Mouse (Mus musculus): ENCODE data around the gene Cyp2j12. TPM values are rescaled to one million over a fixed set of nuclear protein-coding genes. Genes with fewer than 3 reads are reported as not detected.

Cyp2j12 gene
- total RNA-seq, 1 experiment: not detected

DNA sequence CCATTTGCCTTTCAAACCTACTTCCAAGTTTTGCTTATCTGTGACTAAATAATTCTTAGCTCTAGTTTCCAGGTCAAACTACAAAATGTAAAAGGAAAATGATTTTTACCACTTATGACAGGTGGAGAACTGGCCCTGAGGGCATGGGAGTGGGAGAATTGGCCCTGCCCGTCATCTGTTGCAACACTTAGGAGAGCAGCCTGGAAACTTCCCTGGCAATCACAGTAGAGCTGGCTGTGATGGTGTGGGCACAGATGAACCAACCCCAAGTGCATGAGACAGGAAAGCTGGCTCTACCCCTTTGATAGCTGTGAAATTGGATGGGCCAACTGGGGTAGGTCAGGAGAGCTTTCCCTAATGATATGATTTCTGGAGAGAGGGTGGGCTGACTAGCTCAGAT lies 21.9 kb upstream of the Cyp2j12 start:
- Histone ChIP-seq H3K9ac (ENCODE audit: insufficient read depth, low read depth, low read length, poor library complexity, severe bottlenecking) (no peak overlapping the region), H3K4me3 (ENCODE audit: insufficient read depth in 1 of 2, low read depth in 1 of 2, low read length in 2 of 2, poor library complexity in 1 of 2, severe bottlenecking in 1 of 2) (no peak overlapping the region), H3K36me3 (ENCODE audit: control insufficient read depth, insufficient read depth, low read length, poor library complexity, severe bottlenecking) (no peaks in the 10 kb centered on the region), H3K9me3 (ENCODE audit: control insufficient read depth, insufficient read depth, low read depth, low read length) (peaks cover 3% of the 10 kb centered on the region; the same call in 1 of the 2 replicates), H3K4me1 (ENCODE audit: control insufficient read depth in 2 of 2, insufficient read depth in 2 of 2, low read length in 2 of 2, poor library complexity in 1 of 2) (no peaks in the 10 kb centered on the region), H3K27ac (ENCODE audit: insufficient read depth, low read depth, low read length, poor library complexity, severe bottlenecking) (no peak overlapping the region)
- in situ Hi-C loops (cut with MboI; ENCODE audit: low sequenced_read_pairs in 2 of 2, unreplicated experiment in 2 of 2): no loop called here
- TF ChIP-seq ZNF384 (IDR thresholded peaks at IDR 0.05; ENCODE audit: low read depth, low read length) (no peak), HCFC1 (IDR thresholded peaks at IDR 0.05; ENCODE audit: borderline replicate concordance, insufficient read depth, low read length) (no peak), CHD2 (IDR thresholded peaks at IDR 0.05; ENCODE audit: low read depth, low read length) (no peak)
- no peak for DNase-seq (ENCODE audit: low read depth, low spot score)

DNA sequence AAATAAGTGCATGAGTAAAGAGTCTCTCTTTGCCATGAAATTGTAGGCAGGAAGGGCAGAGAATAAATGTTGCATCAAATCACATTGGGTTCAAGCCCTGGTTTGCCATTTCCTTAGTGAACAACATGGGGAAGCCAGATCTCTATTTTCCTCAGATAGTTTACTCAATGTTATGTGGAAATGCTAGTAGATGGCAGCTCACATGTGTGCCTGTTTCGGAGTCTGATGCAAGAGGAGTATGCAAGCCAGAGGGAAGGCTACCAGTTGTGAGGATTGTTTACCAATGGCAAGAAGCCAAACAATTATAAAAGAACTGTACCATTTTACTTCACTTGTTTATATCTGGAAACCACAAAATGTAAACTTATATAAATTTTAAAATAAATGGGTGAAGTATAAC lies 20.6 kb upstream of the Cyp2j12 start:
- Histone ChIP-seq H3K9ac (ENCODE audit: insufficient read depth, low read depth, low read length, poor library complexity, severe bottlenecking) (no peak overlapping the region), H3K36me3 (ENCODE audit: control insufficient read depth, insufficient read depth, low read length, poor library complexity, severe bottlenecking) (no peaks in the 10 kb centered on the region), H3K4me1 (ENCODE audit: control insufficient read depth in 2 of 2, insufficient read depth in 2 of 2, low read length in 2 of 2, poor library complexity in 1 of 2) (no peaks in the 10 kb centered on the region), H3K4me3 (ENCODE audit: insufficient read depth in 1 of 2, low read depth in 1 of 2, low read length in 2 of 2, poor library complexity in 1 of 2, severe bottlenecking in 1 of 2) (no peak overlapping the region), H3K27ac (ENCODE audit: insufficient read depth, low read depth, low read length, poor library complexity, severe bottlenecking) (no peak overlapping the region), H3K9me3 (ENCODE audit: control insufficient read depth, insufficient read depth, low read depth, low read length) (peaks cover 11% of the 10 kb centered on the region)
- no peak for DNase-seq (ENCODE audit: low read depth, low spot score)
- no peak for TF ChIP-seq ZNF384 (IDR thresholded peaks at IDR 0.05; ENCODE audit: low read depth, low read length)
- no peak for TF ChIP-seq HCFC1 (IDR thresholded peaks at IDR 0.05; ENCODE audit: borderline replicate concordance, insufficient read depth, low read length)
- no peak for TF ChIP-seq ZC3H11A (IDR thresholded peaks at IDR 0.05; ENCODE audit: borderline replicate concordance, low read depth, low read length)
- no peak for TF ChIP-seq CHD2 (IDR thresholded peaks at IDR 0.05; ENCODE audit: low read depth, low read length)
- TF ChIP-seq MAFK (IDR thresholded peaks at IDR 0.05; ENCODE audit: insufficient read depth, low read depth, low read length): no peak
- in situ Hi-C loops (cut with MboI; ENCODE audit: low sequenced_read_pairs in 2 of 2, unreplicated experiment in 2 of 2): no loop called here

DNA sequence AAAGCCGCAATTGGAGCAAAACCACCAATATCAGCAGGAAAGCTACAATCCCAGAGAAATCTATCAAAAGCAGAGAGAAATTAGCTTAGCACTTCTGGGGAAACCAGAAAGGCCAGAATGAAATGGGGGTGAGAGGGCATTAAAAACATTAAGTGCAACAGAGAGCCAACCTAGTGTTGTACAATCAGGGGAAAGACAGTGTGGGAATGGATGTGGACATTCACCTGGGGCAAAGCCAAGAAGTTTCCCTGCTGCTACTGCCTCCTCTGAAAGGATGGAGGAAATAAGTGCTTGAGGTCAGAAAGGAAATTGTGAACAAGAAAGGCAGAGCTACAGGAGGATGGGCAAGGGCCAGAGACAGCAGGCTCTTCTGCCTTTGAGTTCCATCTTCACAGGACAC lies 1.7 kb downstream of the Cyp2j12 start:
- H3K9ac ChIP-seq (ENCODE audit: insufficient read depth, low read depth, low read length, poor library complexity, severe bottlenecking): no peak overlapping the region
- H3K4me3 ChIP-seq (ENCODE audit: insufficient read depth in 1 of 2, low read depth in 1 of 2, low read length in 2 of 2, poor library complexity in 1 of 2, severe bottlenecking in 1 of 2): no peak overlapping the region
- no peak for DNase-seq (ENCODE audit: low read depth, low spot score)
- no peaks in the 10 kb centered on the region for H3K9me3 ChIP-seq (ENCODE audit: control insufficient read depth, insufficient read depth, low read depth, low read length)
- in situ Hi-C loops (cut with MboI; ENCODE audit: low sequenced_read_pairs in 2 of 2, unreplicated experiment in 2 of 2): no loop called here
- H3K36me3 ChIP-seq (ENCODE audit: control insufficient read depth, insufficient read depth, low read length, poor library complexity, severe bottlenecking): no peaks in the 10 kb centered on the region
- no peak for TF ChIP-seq MAFK (IDR thresholded peaks at IDR 0.05; ENCODE audit: insufficient read depth, low read depth, low read length)
- TF ChIP-seq HCFC1 (IDR thresholded peaks at IDR 0.05; ENCODE audit: borderline replicate concordance, insufficient read depth, low read length): no peak
- no peak for TF ChIP-seq ZNF384 (IDR thresholded peaks at IDR 0.05; ENCODE audit: low read depth, low read length)
- no peak for TF ChIP-seq CHD2 (IDR thresholded peaks at IDR 0.05; ENCODE audit: low read depth, low read length)
- TF ChIP-seq ZC3H11A (IDR thresholded peaks at IDR 0.05; ENCODE audit: borderline replicate concordance, low read depth, low read length): no peak
- H3K27ac ChIP-seq (ENCODE audit: insufficient read depth, low read depth, low read length, poor library complexity, severe bottlenecking): no peak overlapping the region
- H3K4me1 ChIP-seq (ENCODE audit: control insufficient read depth in 2 of 2, insufficient read depth in 2 of 2, low read length in 2 of 2, poor library complexity in 1 of 2): no peaks in the 10 kb centered on the region

DNA sequence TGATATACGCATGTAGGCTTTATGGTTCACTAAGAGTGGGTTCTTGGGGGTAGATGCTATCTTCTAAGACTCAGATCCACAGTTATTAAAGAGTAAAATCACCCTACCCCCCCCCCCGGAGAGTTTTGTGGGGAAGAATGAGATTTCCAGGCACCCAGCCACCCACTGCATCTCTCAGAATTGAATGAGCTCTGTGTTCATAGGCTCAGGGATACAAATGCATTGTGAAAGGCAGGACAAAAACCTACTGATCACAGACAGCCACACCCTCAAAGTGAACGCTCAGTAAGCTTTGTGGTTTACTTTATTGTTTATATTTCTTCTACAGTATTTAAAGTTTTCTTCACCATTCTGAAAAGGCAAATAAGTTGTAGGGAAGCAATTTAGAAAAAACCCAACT lies 6.7 kb downstream of the Cyp2j12 start:
- no peak for DNase-seq (ENCODE audit: low read depth, low spot score)
- Histone ChIP-seq H3K4me3 (ENCODE audit: insufficient read depth in 1 of 2, low read depth in 1 of 2, low read length in 2 of 2, poor library complexity in 1 of 2, severe bottlenecking in 1 of 2) (no peak overlapping the region), H3K36me3 (ENCODE audit: control insufficient read depth, insufficient read depth, low read length, poor library complexity, severe bottlenecking) (no peaks in the 10 kb centered on the region), H3K9ac (ENCODE audit: insufficient read depth, low read depth, low read length, poor library complexity, severe bottlenecking) (no peak overlapping the region), H3K9me3 (ENCODE audit: control insufficient read depth, insufficient read depth, low read depth, low read length) (no peaks in the 10 kb centered on the region), H3K4me1 (ENCODE audit: control insufficient read depth in 2 of 2, insufficient read depth in 2 of 2, low read length in 2 of 2, poor library complexity in 1 of 2) (no peaks in the 10 kb centered on the region), H3K27ac (ENCODE audit: insufficient read depth, low read depth, low read length, poor library complexity, severe bottlenecking) (no peak overlapping the region)
- in situ Hi-C loops (cut with MboI; ENCODE audit: low sequenced_read_pairs in 2 of 2, unreplicated experiment in 2 of 2): no loop called here
- TF ChIP-seq ZNF384 (IDR thresholded peaks at IDR 0.05; ENCODE audit: low read depth, low read length) (no peak), HCFC1 (IDR thresholded peaks at IDR 0.05; ENCODE audit: borderline replicate concordance, insufficient read depth, low read length) (no peak), ZC3H11A (IDR thresholded peaks at IDR 0.05; ENCODE audit: borderline replicate concordance, low read depth, low read length) (no peak), MAFK (IDR thresholded peaks at IDR 0.05; ENCODE audit: insufficient read depth, low read depth, low read length) (no peak), CHD2 (IDR thresholded peaks at IDR 0.05; ENCODE audit: low read depth, low read length) (no peak)

DNA sequence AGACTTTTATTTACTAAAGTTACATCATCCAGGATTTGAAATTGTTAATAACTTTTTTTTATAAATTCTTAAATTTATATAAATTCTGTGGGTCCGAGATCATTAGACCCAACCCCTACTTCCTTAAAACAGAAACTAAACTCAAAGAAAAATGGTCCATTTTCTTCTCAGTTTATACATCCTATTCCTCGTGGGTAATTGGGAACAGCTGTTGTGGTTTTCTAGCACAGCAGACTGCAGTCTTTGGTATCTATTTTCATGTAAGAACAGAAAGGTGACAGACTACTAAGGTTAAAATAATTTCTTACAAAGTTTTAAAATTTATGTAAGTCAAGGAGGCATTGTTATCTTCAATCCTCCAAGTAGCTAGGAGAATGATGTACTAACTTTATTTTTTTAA lies 44.1 kb downstream of the Cyp2j12 start:
- no peak for DNase-seq (ENCODE audit: low read depth, low spot score)
- Histone ChIP-seq H3K36me3 (ENCODE audit: control insufficient read depth, insufficient read depth, low read length, poor library complexity, severe bottlenecking) (no peaks in the 10 kb centered on the region), H3K4me1 (ENCODE audit: control insufficient read depth in 2 of 2, insufficient read depth in 2 of 2, low read length in 2 of 2, poor library complexity in 1 of 2) (no peaks in the 10 kb centered on the region), H3K27ac (ENCODE audit: insufficient read depth, low read depth, low read length, poor library complexity, severe bottlenecking) (no peak overlapping the region), H3K9me3 (ENCODE audit: control insufficient read depth, insufficient read depth, low read depth, low read length) (no peaks in the 10 kb centered on the region), H3K9ac (ENCODE audit: insufficient read depth, low read depth, low read length, poor library complexity, severe bottlenecking) (no peak overlapping the region), H3K4me3 (ENCODE audit: insufficient read depth in 1 of 2, low read depth in 1 of 2, low read length in 2 of 2, poor library complexity in 1 of 2, severe bottlenecking in 1 of 2) (no peak overlapping the region)
- in situ Hi-C loops (cut with MboI; ENCODE audit: low sequenced_read_pairs in 2 of 2, unreplicated experiment in 2 of 2): no loop called here
- no peak for TF ChIP-seq CHD2 (IDR thresholded peaks at IDR 0.05; ENCODE audit: low read depth, low read length)
- TF ChIP-seq HCFC1 (IDR thresholded peaks at IDR 0.05; ENCODE audit: borderline replicate concordance, insufficient read depth, low read length): no peak
- TF ChIP-seq MAFK (IDR thresholded peaks at IDR 0.05; ENCODE audit: insufficient read depth, low read depth, low read length): no peak
- no peak for TF ChIP-seq ZC3H11A (IDR thresholded peaks at IDR 0.05; ENCODE audit: borderline replicate concordance, low read depth, low read length)
- no peak for TF ChIP-seq ZNF384 (IDR thresholded peaks at IDR 0.05; ENCODE audit: low read depth, low read length)

Data from ES-E14 (cell line).